Mouse (Mus musculus): ENCODE measurements around the gene Fam170b. TPM values are rescaled to one million over a fixed set of nuclear protein-coding genes. Genes with fewer than 3 reads are reported as not detected.

Gene Fam170b
- 0.08 and 0.14 TPM in 2 replicates for polyA plus RNA-seq (2015; fragmentation: Nextera tagmentation; extraction: Ambion mirVana)

DNA sequence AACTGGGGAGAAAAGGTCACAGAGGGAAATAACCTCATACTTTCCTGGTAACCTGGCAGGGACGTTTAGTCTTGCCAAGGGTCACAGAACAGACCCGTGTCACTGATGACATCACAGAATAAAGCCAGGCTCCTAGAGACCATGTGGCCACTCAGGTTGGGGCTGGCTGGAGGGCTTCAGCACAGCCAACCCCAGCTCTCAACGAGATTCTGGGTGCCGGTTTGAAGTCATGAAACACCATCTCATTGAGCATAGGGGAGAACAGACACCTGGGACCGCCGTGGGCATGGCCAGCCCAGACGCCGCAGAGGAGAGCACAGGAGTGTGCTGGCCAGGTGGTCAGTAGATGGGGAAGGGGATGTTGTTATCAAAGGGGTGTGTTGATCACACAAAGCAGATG lies at the start of gene Fam170b:
Gene Fam170b, plus strand, starts transcription at position 116 of the 400 bp plus-strand sequence.
- H3K9ac ChIP-seq (replicated peaks; ENCODE audit: low read depth) = no peak within 1 kb of the TSS
- H3K4me1 ChIP-seq (ENCODE audit: insufficient read depth, low read depth, low read length) = no peaks in the 10 kb centered on the region
- H3K27me3 ChIP-seq (replicated peaks; ENCODE audit: insufficient read depth, low read length) = no peaks in the 10 kb centered on the region
- no peaks in the 10 kb centered on the region for H3K36me3 ChIP-seq (ENCODE audit: insufficient read depth, low read length)
- ATAC-seq (no peak), DNase-seq (ENCODE audit: low spot score) (no peak)
- no peak within 1 kb of the TSS for H3K27ac ChIP-seq (ENCODE audit: low read length)
- no peak within 1 kb of the TSS for H3K4me3 ChIP-seq (ENCODE audit: low read depth, low read length)
- H3K9me3 ChIP-seq (ENCODE audit: low read length) = no peaks in the 10 kb centered on the region
- TF ChIP-seq CTCF (IDR thresholded peaks at IDR 0.05) = no peak
- no peak for TF ChIP-seq EP300 (IDR thresholded peaks at IDR 0.05)
- no peak within 1 kb of the TSS for H3K4me2 ChIP-seq (replicated peaks; ENCODE audit: low read depth, low read length)
- 63% methylated on average over 8 of the region's 8 CpGs for WGBS

DNA sequence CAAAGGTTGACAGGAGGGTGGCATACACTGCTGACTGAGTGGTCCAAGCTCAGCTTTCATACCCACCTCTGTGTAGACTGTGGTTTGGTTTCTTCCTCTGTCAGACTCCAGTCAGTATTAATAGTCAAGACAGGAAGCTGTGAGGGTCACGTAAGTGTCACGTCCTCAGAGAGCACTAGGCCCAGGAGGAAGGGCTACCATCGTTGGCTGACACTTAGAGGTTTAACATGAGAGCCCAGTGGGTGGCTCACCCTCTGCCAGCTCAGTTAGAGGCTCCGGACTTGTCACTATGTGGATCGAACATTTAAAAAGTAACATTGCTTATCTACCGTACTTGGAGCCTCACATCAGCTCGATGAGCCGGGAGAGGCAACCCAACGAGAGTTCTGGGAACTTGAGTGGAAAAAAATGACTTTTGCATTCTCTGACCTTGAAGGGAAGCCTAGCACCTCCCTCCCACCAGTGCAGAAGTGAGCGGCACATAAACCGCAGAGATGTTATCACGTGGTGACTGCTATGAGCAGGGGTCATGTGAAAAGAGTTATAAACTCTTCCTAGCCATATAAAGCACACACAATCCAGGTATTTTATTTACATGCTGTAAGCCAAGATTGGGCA lies 49.5 kb upstream of the Fam170b start:
- 52% methylated on average over 12 of the region's 12 CpGs for WGBS
- no peak for DNase-seq (ENCODE audit: low spot score)
- TF ChIP-seq CTCF (IDR thresholded peaks at IDR 0.05) (no peak), EP300 (IDR thresholded peaks at IDR 0.05) (no peak)

DNA sequence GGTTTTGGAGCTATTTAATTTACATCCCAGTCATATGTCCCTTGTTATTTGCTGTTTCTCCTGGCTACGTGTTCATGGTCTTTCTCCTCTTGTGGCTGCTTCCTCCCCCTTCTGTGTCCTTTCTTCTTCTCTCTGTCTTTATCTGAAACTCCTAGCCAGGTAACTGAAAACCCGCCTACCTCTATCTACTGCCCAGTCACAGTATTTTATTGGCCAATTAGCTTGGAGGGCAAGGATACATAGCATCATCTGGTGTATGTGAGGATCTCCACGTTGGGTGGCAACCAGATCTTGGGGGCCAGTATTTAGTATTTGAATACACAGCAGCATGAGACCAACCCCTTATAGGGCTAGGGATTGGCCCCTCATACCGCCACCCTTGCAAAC lies 49.0 kb upstream of the Fam170b start:
- no peaks in the 10 kb centered on the region for H3K27me3 ChIP-seq (replicated peaks; ENCODE audit: insufficient read depth, low read length)
- WGBS = 82% methylated on average over 4 of the region's 4 CpGs
- no peak overlapping the region for H3K4me2 ChIP-seq (replicated peaks; ENCODE audit: low read depth, low read length)
- H3K4me3 ChIP-seq (ENCODE audit: low read depth, low read length) = no peak overlapping the region
- ATAC-seq (no peak), DNase-seq (ENCODE audit: low spot score) (no peak)
- H3K27ac ChIP-seq (ENCODE audit: low read length) = no peak overlapping the region
- no peak overlapping the region for H3K9ac ChIP-seq (replicated peaks; ENCODE audit: low read depth)
- no peaks in the 10 kb centered on the region for H3K36me3 ChIP-seq (ENCODE audit: insufficient read depth, low read length)
- no peaks in the 10 kb centered on the region for H3K4me1 ChIP-seq (ENCODE audit: insufficient read depth, low read depth, low read length)
- TF ChIP-seq EP300 (IDR thresholded peaks at IDR 0.05) = no peak
- TF ChIP-seq CTCF (IDR thresholded peaks at IDR 0.05) = no peak
- no peaks in the 10 kb centered on the region for H3K9me3 ChIP-seq (ENCODE audit: low read length)

More for the DNA sequence above, 49.5 kb upstream of the Fam170b start:
- no peak overlapping the region for H3K9ac ChIP-seq (replicated peaks; ENCODE audit: low read depth)
- no peak overlapping the region for H3K4me2 ChIP-seq (replicated peaks; ENCODE audit: low read depth, low read length)
- H3K9me3 ChIP-seq (ENCODE audit: low read length) = no peaks in the 10 kb centered on the region
- no peak overlapping the region for H3K27ac ChIP-seq (ENCODE audit: low read length)
- no peak for ATAC-seq
- no peaks in the 10 kb centered on the region for H3K27me3 ChIP-seq (replicated peaks; ENCODE audit: insufficient read depth, low read length)
- H3K36me3 ChIP-seq (ENCODE audit: insufficient read depth, low read length) = no peaks in the 10 kb centered on the region
- no peaks in the 10 kb centered on the region for H3K4me1 ChIP-seq (ENCODE audit: insufficient read depth, low read depth, low read length)
- no peak overlapping the region for H3K4me3 ChIP-seq (ENCODE audit: low read depth, low read length)

DNA sequence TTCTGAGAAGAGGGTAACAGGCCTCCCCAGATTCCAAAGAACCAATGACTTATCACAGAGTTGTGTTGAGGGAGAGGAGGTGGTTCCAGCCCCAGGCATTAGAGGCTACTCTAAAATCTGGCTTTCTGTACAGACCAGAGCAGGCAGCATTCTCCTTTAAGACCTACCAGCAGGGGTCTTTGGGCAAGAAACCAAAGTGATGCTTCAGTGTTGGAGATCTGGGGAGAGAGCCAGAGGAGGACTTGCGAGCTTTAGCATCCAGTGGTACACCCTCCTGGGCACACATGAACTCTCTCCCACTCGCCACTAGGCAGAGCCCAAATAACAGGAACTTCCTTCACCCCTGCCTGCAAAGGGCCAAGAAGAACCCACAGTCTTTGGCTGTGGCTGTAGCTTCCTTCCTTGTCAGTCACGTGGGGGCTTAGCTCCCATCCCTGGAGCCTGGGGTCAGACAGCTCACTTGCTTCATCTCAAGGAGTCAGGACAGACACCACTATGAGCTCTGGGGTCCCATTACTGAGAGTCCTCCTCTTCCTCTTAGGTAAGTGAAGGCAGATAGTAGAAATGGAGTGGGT lies 48.1 kb upstream of the Fam170b start, which contains the start of gene Tmem273:
Gene Tmem273, plus strand, starts transcription at position 408 of the 575 bp plus-strand sequence.
- peak; percentile 39 for DNase-seq (ENCODE audit: low spot score)
- no peak within 1 kb of the TSS for H3K9ac ChIP-seq (replicated peaks; ENCODE audit: low read depth)
- H3K4me1 ChIP-seq (ENCODE audit: insufficient read depth, low read depth, low read length) = no peaks in the 10 kb centered on the region
- H3K9me3 ChIP-seq (ENCODE audit: low read length) = no peaks in the 10 kb centered on the region
- peak; percentile 12; the same call in 1 of the 2 replicates for ATAC-seq
- no peaks in the 10 kb centered on the region for H3K27me3 ChIP-seq (replicated peaks; ENCODE audit: insufficient read depth, low read length)
- H3K36me3 ChIP-seq (ENCODE audit: insufficient read depth, low read length) = no peaks in the 10 kb centered on the region
- H3K4me3 ChIP-seq (ENCODE audit: low read depth, low read length) = no peak within 1 kb of the TSS
- H3K27ac ChIP-seq (ENCODE audit: low read length) = no peak within 1 kb of the TSS
- TF ChIP-seq EP300 (IDR thresholded peaks at IDR 0.05) = no peak
- TF ChIP-seq CTCF (IDR thresholded peaks at IDR 0.05) = 0 out of 2 replicates have a peak, but pooled peaks have one; percentile 2
- H3K4me2 ChIP-seq (replicated peaks; ENCODE audit: low read depth, low read length) = no peak within 1 kb of the TSS
- 61% methylated on average over 3 of the region's 3 CpGs for WGBS

DNA sequence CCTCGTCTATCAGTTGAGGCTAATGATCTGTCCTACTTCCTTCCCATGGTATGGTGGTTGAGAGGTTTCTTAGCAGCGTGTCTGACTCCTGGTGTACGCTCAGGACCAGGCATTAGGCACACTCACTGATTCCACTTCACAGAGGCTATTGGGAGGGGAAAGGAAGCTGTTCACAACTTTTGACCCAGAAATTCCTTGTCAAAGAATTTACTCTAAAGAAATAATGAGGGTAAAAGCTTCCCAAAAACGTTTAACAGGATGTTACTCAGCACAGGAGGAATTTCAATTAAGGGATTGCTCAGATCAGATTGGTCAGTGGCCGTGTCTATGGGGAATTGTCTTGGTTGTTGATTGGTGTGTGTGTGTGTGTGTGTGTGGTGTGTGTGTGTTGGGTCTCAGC lies 46.1 kb upstream of the Fam170b start:
- Histone ChIP-seq H3K27ac (ENCODE audit: low read length) (no peak overlapping the region), H3K4me1 (ENCODE audit: insufficient read depth, low read depth, low read length) (no peaks in the 10 kb centered on the region), H3K4me3 (ENCODE audit: low read depth, low read length) (no peak overlapping the region), H3K9me3 (ENCODE audit: low read length) (no peaks in the 10 kb centered on the region), H3K36me3 (ENCODE audit: insufficient read depth, low read length) (no peaks in the 10 kb centered on the region), H3K9ac (replicated peaks; ENCODE audit: low read depth) (no peak overlapping the region), H3K27me3 (replicated peaks; ENCODE audit: insufficient read depth, low read length) (no peaks in the 10 kb centered on the region), H3K4me2 (replicated peaks; ENCODE audit: low read depth, low read length) (no peak overlapping the region)
- ATAC-seq (no peak), DNase-seq (ENCODE audit: low spot score) (no peak)
- 34% methylated on average over 5 of the region's 5 CpGs for WGBS
- TF ChIP-seq CTCF (IDR thresholded peaks at IDR 0.05) (no peak), EP300 (IDR thresholded peaks at IDR 0.05) (no peak)

DNA sequence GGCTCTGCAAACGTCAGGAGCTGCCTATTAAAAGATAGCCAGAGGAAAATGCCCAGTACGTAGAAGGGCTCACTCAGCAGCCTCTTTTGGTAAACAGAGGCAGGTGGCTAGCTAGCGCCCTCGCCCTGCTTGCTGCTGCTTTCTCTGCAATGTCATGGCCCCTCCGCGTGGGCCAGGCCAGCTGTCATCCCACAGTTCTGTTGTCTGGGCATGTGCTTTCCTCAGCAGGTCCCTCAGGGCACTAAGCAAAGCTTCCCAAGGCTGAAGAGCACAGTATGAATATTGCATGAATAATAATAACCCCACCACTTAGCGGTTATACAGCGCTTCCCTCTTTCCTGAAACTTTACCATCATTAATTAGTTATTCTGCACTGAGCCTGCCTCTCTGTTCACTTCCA lies 37.4 kb upstream of the Fam170b start:
- WGBS = 66% methylated on average over 8 of the region's 8 CpGs
- H3K27ac ChIP-seq (ENCODE audit: low read length) = no peak overlapping the region
- no peaks in the 10 kb centered on the region for H3K36me3 ChIP-seq (ENCODE audit: insufficient read depth, low read length)
- no peak overlapping the region for H3K9ac ChIP-seq (replicated peaks; ENCODE audit: low read depth)
- no peak for TF ChIP-seq EP300 (IDR thresholded peaks at IDR 0.05)
- TF ChIP-seq CTCF (IDR thresholded peaks at IDR 0.05) = no peak
- H3K4me1 ChIP-seq (ENCODE audit: insufficient read depth, low read depth, low read length) = no peaks in the 10 kb centered on the region; the same call in 1 of the 2 replicates
- H3K27me3 ChIP-seq (replicated peaks; ENCODE audit: insufficient read depth, low read length) = no peaks in the 10 kb centered on the region
- H3K9me3 ChIP-seq (ENCODE audit: low read length) = no peaks in the 10 kb centered on the region
- no peak for DNase-seq (ENCODE audit: low spot score)
- H3K4me2 ChIP-seq (replicated peaks; ENCODE audit: low read depth, low read length) = no peak overlapping the region
- H3K4me3 ChIP-seq (ENCODE audit: low read depth, low read length) = no peak overlapping the region
- ATAC-seq = no peak
